Mouse (Mus musculus): Measurements from ENCODE around the gene Cyp2c69. TPM values are rescaled to one million over a fixed set of nuclear protein-coding genes. Genes with fewer than 3 reads are reported as not detected.

Gene Cyp2c69
- polyA plus RNA-seq, 1 experiment from 2014 or later, result 0.39 TPM

Other genes starting within 250 kb of the Cyp2c69 start
- 0.75 and 0.84 TPM in 2 replicates for gene Cyp2c67, start 237.7 kb downstream of the Cyp2c69 start, polyA plus RNA-seq (2015; fragmentation: Nextera tagmentation; extraction: Ambion mirVana)
- gene Cyp2c68, start 145.7 kb downstream of the Cyp2c69 start, polyA plus RNA-seq (2015; fragmentation: Nextera tagmentation; extraction: Ambion mirVana), result 152 and 163 TPM in 2 replicates
- 1.8 and 2.6 TPM in 2 replicates for gene Cyp2c40, start 74.0 kb downstream of the Cyp2c69 start, polyA plus RNA-seq (2015; fragmentation: Nextera tagmentation; extraction: Ambion mirVana)
- 0.24 and 0.30 TPM in 2 replicates for gene Cyp2c37, start 105.6 kb upstream of the Cyp2c69 start, polyA plus RNA-seq (2015; fragmentation: Nextera tagmentation; extraction: Ambion mirVana)
- not detected in 2 replicates for gene Cyp2c54, start 187.0 kb upstream of the Cyp2c69 start, polyA plus RNA-seq (2015; fragmentation: Nextera tagmentation; extraction: Ambion mirVana)
- gene Cyp2c50, start 202.9 kb upstream of the Cyp2c69 start, polyA plus RNA-seq (2015; fragmentation: Nextera tagmentation; extraction: Ambion mirVana), result not detected in 2 replicates